Mouse (Mus musculus) spleen, adult 2 months (tissue): ENCODE measurements at regions not wholly inside any gene's neighbourhood (a gene's known extent, or its start where the extent isn't known, plus 50 kb on each side); places are given as distances from the start of the nearest gene placed in this dataset.

Source experiments
- DNase-seq, 2 experiments: peaks; one replicate each; pipeline versions ENCODE4 v3.0.0 to v3.0.0-alpha.2; 2012 to 2021; ENCODE audit warnings: low spot score in 2 of 2, low read depth in 1 of 2
- H3K27ac ChIP-seq: fragments of 200-500 bp; 2 replicates; pipeline ENCODE4 v1.5.1; 2012; ENCODE audit warnings: low read length, inconsistent platforms; ENCODE audit not compliant: insufficient read depth
- H3K27me3 ChIP-seq: fragments of 200-500 bp; 2 replicates; pipeline ENCODE4 v1.6.1; 2012; ENCODE audit warnings: mild to moderate bottlenecking, moderate library complexity, low read length, inconsistent platforms; ENCODE audit not compliant: control insufficient read depth, insufficient read depth
- H3K36me3 ChIP-seq: fragments of 200-500 bp; 2 replicates; pipeline ENCODE4 v1.6.1; 2012; ENCODE audit warnings: mild to moderate bottlenecking, low read length, inconsistent platforms; ENCODE audit not compliant: control insufficient read depth, insufficient read depth
- H3K4me1 ChIP-seq: fragments of 200-500 bp; 2 replicates; pipeline ENCODE4 v1.6.1; 2011; ENCODE audit warnings: inconsistent platforms; ENCODE audit not compliant: control insufficient read depth, insufficient read depth, insufficient read length
- H3K4me3 ChIP-seq: fragments of 200-500 bp; 2 replicates; pipeline ENCODE4 v1.5.1; 2011; ENCODE audit warnings: mild to moderate bottlenecking, inconsistent platforms; ENCODE audit not compliant: insufficient read depth, insufficient read length; ENCODE audit errors: extremely low read depth
- CTCF ChIP-seq: fragments of 200-500 bp; IDR thresholded peaks from 2 replicates; pipeline ENCODE4 v1.5.1; 2011; ENCODE audit warnings: mild to moderate bottlenecking, inconsistent platforms; ENCODE audit not compliant: insufficient read depth, insufficient read length, insufficient replicate concordance; ENCODE audit errors: extremely low read depth
- POLR2A ChIP-seq: fragments of 200-500 bp; IDR thresholded peaks from 2 replicates; pipeline ENCODE4 v1.6.1; 2011; ENCODE audit warnings: low read depth, low read length, inconsistent platforms
- WGBS: fragments of 180-500 bp; shearing (Covaris S2); methylation state at CpG from one replicate; pipeline ENCODE4 v1.1.7; 2018; 5-methylcytosine and 5-hydroxymethylcytosine counted together

GRCm38 (mm10) chr6:31330868-31331267 is 67.7 kb upstream of the Mkln1 start:
- no peaks in the 10 kb centered on the region for H3K27me3 ChIP-seq
- WGBS: 93% methylated on average over 3 of the region's 3 CpGs
- TF ChIP-seq CTCF (no peak), POLR2A (no peak)
- H3K4me1 ChIP-seq: no peaks in the 10 kb centered on the region
- no peak overlapping the region for H3K4me3 ChIP-seq
- H3K36me3 ChIP-seq: no peaks in the 10 kb centered on the region
- no peak overlapping the region for H3K27ac ChIP-seq
- no peak for DNase-seq

GRCm38 (mm10) chr6:31332254-31332653 is 66.3 kb upstream of the Mkln1 start:
- Histone ChIP-seq H3K4me1 (no peaks in the 10 kb centered on the region), H3K27me3 (no peaks in the 10 kb centered on the region), H3K36me3 (no peaks in the 10 kb centered on the region), H3K27ac (no peak overlapping the region), H3K4me3 (no peak overlapping the region)
- TF ChIP-seq POLR2A (no peak), CTCF (no peak)
- 79% methylated on average over 6 of the region's 6 CpGs for WGBS
- no peak for DNase-seq

GRCm38 (mm10) chr6:31332714-31333113 is 65.8 kb upstream of the Mkln1 start:
- DNase-seq: no peak
- H3K4me1 ChIP-seq: no peaks in the 10 kb centered on the region
- no peak overlapping the region for H3K27ac ChIP-seq
- no peaks in the 10 kb centered on the region for H3K27me3 ChIP-seq
- TF ChIP-seq CTCF (no peak), POLR2A (no peak)
- WGBS: 89% methylated on average over 4 of the region's 4 CpGs
- no peak overlapping the region for H3K4me3 ChIP-seq
- H3K36me3 ChIP-seq: no peaks in the 10 kb centered on the region

- H3K27ac ChIP-seq: no peak overlapping the region
- no peak for DNase-seq
- no peaks in the 10 kb centered on the region for H3K27me3 ChIP-seq
- H3K4me3 ChIP-seq: no peak overlapping the region
- 89% methylated on average over 16 of the region's 16 CpGs for WGBS
- H3K4me1 ChIP-seq: no peaks in the 10 kb centered on the region
- TF ChIP-seq POLR2A (no peak), CTCF (no peak)
- H3K36me3 ChIP-seq: no peaks in the 10 kb centered on the region
These were observed 65.2 kb upstream of the Mkln1 start for GRCm38 (mm10) chr6:31333228-31333922.

- Histone ChIP-seq H3K4me3 (no peak overlapping the region), H3K4me1 (no peaks in the 10 kb centered on the region), H3K27ac (no peak overlapping the region), H3K27me3 (no peaks in the 10 kb centered on the region), H3K36me3 (no peaks in the 10 kb centered on the region)
- WGBS: 73% methylated on average over 4 of the region's 4 CpGs
- TF ChIP-seq POLR2A (no peak), CTCF (no peak)
- DNase-seq: no peak
These were observed 64.4 kb upstream of the Mkln1 start for GRCm38 (mm10) chr6:31334086-31334485.

- Histone ChIP-seq H3K27me3 (no peaks in the 10 kb centered on the region), H3K4me1 (no peaks in the 10 kb centered on the region), H3K27ac (no peak overlapping the region), H3K4me3 (no peak overlapping the region), H3K36me3 (no peaks in the 10 kb centered on the region)
- 85% methylated on average over 13 of the region's 13 CpGs for WGBS
- DNase-seq: no peak
- TF ChIP-seq POLR2A (no peak), CTCF (no peak)
These were observed 59.2 kb upstream of the Mkln1 start for GRCm38 (mm10) chr6:31339122-31339947.

- Histone ChIP-seq H3K27me3 (no peaks in the 10 kb centered on the region), H3K4me3 (no peak overlapping the region), H3K27ac (no peak overlapping the region), H3K4me1 (no peaks in the 10 kb centered on the region), H3K36me3 (no peaks in the 10 kb centered on the region)
- no peak for DNase-seq
- TF ChIP-seq POLR2A: no peak
- TF ChIP-seq CTCF: no peak
- 69% methylated on average over 1 of the region's 1 CpGs for WGBS
These were observed 58.6 kb upstream of the Mkln1 start for GRCm38 (mm10) chr6:31339948-31340250.
